Mouse (Mus musculus): Measurements from ENCODE around the gene Ptdss2.

Gene Ptdss2

DNA sequence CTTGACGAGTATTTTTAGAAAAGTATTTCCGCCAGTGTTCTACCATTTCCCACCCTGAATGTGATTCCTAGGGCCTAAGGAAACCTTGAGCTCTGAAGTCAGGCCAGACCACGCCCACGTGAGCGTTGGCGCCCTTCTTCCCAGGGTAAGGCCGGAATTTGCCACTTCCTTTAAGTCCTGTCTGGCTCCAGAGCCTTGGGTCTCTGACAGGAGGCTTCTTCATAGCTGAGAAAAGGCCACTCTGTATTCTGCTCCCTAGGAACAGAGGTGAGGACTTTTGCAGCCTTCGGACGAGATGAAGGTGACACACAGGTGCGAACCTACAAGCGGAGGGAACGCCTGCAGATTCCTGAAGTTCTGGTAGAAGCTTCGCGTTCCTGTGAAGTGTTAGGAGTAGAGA is at the start of gene Ptdss2:
Gene Ptdss2, plus strand, starts transcription at position 138 of the 400 bp plus-strand sequence.
- TF ChIP-seq NANOG (IDR thresholded peaks at IDR 0.05; ENCODE audit: borderline replicate concordance, low read length) = no peak
- no peak for TF ChIP-seq POU5F1 (IDR thresholded peaks at IDR 0.05; ENCODE audit: borderline replicate concordance, low read length)
- TF ChIP-seq CTCF (conservative IDR thresholded peaks at IDR 0.05; ENCODE audit: low read length) = no peak
- no peaks in the 10 kb centered on the region for H3K36me3 ChIP-seq (ENCODE audit: insufficient read depth, low read length)
- H3K27me3 ChIP-seq (ENCODE audit: insufficient read depth, low read length) = no peaks in the 10 kb centered on the region
- no peaks in the 10 kb centered on the region for H3K9me3 ChIP-seq (ENCODE audit: low read length)
- H3K4me3 ChIP-seq (replicated peaks; ENCODE audit: low read length) = peak within 1 kb of the TSS; percentile 79
- peaks cover 83% of the 10 kb centered on the region for H3K4me1 ChIP-seq (replicated peaks; ENCODE audit: low read depth, low read length)

DNA sequence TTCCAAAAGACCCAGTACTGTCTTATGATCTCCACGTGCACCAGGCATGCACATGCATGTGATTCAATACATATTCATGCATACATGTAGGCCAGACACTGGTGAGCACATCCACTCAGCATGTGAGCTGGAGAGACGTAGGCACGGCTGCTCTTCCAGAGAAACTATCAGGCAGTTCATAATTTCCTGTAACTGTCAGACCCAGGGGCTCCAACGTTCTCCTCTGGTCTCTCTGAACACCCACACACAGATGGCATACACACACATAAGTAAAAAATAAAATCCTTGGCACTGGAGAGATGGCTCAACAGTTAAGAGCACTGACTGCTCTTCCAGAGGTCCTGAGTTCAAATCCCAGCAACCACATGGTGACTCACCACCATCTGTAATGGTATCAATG is 48.4 kb upstream of the Ptdss2 start:
- H3K4me3 ChIP-seq (replicated peaks; ENCODE audit: low read length) = no peak overlapping the region
- H3K9me3 ChIP-seq (ENCODE audit: low read length) = no peaks in the 10 kb centered on the region
- H3K36me3 ChIP-seq (ENCODE audit: insufficient read depth, low read length) = peaks cover 7% of the 10 kb centered on the region
- peaks cover 61% of the 10 kb centered on the region for H3K4me1 ChIP-seq (replicated peaks; ENCODE audit: low read depth, low read length)
- peaks cover 15% of the 10 kb centered on the region for H3K27me3 ChIP-seq (ENCODE audit: insufficient read depth, low read length)
- TF ChIP-seq NANOG (IDR thresholded peaks at IDR 0.05; ENCODE audit: borderline replicate concordance, low read length) = no peak
- TF ChIP-seq POU5F1 (IDR thresholded peaks at IDR 0.05; ENCODE audit: borderline replicate concordance, low read length) = no peak
- no peak for TF ChIP-seq CTCF (conservative IDR thresholded peaks at IDR 0.05; ENCODE audit: low read length)

- TF ChIP-seq CTCF (conservative IDR thresholded peaks at IDR 0.05; ENCODE audit: low read length) (no peak), NANOG (IDR thresholded peaks at IDR 0.05; ENCODE audit: borderline replicate concordance, low read length) (no peak), POU5F1 (IDR thresholded peaks at IDR 0.05; ENCODE audit: borderline replicate concordance, low read length) (no peak)
- H3K4me3 ChIP-seq (replicated peaks; ENCODE audit: low read length) = peak within 1 kb of the TSS; percentile 60
- peaks cover 50% of the 10 kb centered on the region for H3K4me1 ChIP-seq (replicated peaks; ENCODE audit: low read depth, low read length)
- H3K36me3 ChIP-seq (ENCODE audit: insufficient read depth, low read length) = no peaks in the 10 kb centered on the region
- H3K27me3 ChIP-seq (ENCODE audit: insufficient read depth, low read length) = peaks cover 33% of the 10 kb centered on the region
- H3K9me3 ChIP-seq (ENCODE audit: low read length) = no peaks in the 10 kb centered on the region
Observed at GRCm38 (mm10) chr7:141077841-141078240, 44.3 kb upstream of the Ptdss2 start, which contains the start of gene Pkp3. Gene Pkp3, plus strand, starts transcription at chr7:141078218.

DNA sequence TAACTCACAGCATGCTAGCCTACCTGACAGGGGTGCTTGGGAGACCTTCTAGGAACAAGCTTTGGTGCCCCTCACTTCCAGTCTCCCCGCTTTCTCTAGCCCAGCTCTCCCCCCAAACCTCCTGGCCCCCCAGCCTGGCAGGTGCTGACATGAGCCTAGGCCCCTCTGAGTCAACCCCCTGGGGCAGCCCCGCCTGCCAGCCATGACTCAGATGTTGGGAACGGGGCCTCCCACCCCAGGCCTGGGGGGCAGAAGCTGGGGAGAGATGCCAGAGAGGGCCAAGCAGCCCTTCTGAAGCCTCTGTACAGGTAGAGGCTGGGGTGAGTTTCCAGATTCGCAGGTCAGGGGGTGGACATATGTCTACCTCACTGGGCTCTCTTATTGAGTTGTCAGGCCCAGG is 43.3 kb upstream of the Ptdss2 start:
- TF ChIP-seq NANOG (IDR thresholded peaks at IDR 0.05; ENCODE audit: borderline replicate concordance, low read length) (no peak), POU5F1 (IDR thresholded peaks at IDR 0.05; ENCODE audit: borderline replicate concordance, low read length) (no peak), CTCF (conservative IDR thresholded peaks at IDR 0.05; ENCODE audit: low read length) (no peak)
- Histone ChIP-seq H3K36me3 (ENCODE audit: insufficient read depth, low read length) (no peaks in the 10 kb centered on the region), H3K27me3 (ENCODE audit: insufficient read depth, low read length) (peaks cover 33% of the 10 kb centered on the region), H3K9me3 (ENCODE audit: low read length) (no peaks in the 10 kb centered on the region), H3K4me3 (replicated peaks; ENCODE audit: low read length) (peak overlapping the region; percentile 60), H3K4me1 (replicated peaks; ENCODE audit: low read depth, low read length) (peaks cover 56% of the 10 kb centered on the region)

DNA sequence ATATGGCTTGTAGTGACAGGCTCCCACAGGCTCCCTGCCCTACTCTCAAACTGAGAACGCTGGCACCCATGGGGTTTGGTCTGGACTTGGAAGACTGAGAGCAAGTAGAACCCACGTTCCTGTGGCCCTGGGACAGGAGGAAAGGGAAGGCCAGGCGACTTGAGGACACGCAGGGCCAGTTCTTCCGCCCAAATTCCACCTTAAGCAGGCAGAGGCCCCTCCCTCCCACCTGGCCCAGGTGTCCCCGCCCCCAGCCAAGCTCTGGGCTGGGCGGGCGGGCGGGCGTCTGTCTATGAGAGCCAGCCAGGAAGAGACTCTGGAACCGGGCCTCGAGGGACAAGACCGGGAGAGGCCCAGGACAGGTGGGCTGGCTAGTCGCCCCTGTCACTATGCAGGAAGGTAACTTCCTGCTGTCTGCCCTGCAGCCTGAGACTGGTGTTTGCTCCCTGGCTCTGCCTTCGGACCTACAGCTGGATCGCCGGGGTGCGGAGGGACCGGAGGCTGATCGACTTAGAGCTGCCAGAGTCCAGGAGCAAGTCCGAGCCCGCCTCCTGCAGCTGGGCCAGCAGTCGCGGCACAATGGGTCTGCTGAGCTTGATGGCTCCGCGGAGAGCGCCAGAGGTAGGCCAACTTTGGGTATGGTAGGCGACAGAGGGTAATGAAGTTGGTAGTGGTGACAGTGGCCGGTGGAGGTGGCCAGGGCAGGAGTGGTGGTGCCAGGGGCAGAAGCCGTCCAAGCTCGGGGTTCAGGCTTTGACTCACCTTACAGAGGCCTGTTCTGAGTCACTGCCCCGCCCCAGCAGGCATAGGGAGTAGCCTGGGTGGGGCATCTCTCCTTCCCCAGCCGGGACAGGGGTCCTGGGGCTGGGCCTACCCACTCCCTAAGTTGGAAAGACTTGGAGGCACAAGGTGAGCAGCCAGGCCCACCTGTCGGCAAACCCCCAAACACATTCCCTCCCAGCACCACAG is 42.4 kb upstream of the Ptdss2 start:
- H3K4me1 ChIP-seq (replicated peaks; ENCODE audit: low read depth, low read length) = peaks cover 60% of the 10 kb centered on the region
- no peaks in the 10 kb centered on the region for H3K9me3 ChIP-seq (ENCODE audit: low read length)
- no peaks in the 10 kb centered on the region for H3K36me3 ChIP-seq (ENCODE audit: insufficient read depth, low read length)
- no peak for TF ChIP-seq CTCF (conservative IDR thresholded peaks at IDR 0.05; ENCODE audit: low read length)
- TF ChIP-seq POU5F1 (IDR thresholded peaks at IDR 0.05; ENCODE audit: borderline replicate concordance, low read length) = no peak
- TF ChIP-seq NANOG (IDR thresholded peaks at IDR 0.05; ENCODE audit: borderline replicate concordance, low read length) = no peak
- H3K27me3 ChIP-seq (ENCODE audit: insufficient read depth, low read length) = peaks cover 33% of the 10 kb centered on the region
- peak overlapping the region; percentile 68 for H3K4me3 ChIP-seq (replicated peaks; ENCODE audit: low read length)

- Histone ChIP-seq H3K4me1 (replicated peaks; ENCODE audit: low read depth, low read length) (peaks cover 68% of the 10 kb centered on the region), H3K36me3 (ENCODE audit: insufficient read depth, low read length) (peaks cover 37% of the 10 kb centered on the region), H3K4me3 (replicated peaks; ENCODE audit: low read length) (peak overlapping the region; percentile 71), H3K27me3 (ENCODE audit: insufficient read depth, low read length) (peaks cover 27% of the 10 kb centered on the region), H3K9me3 (ENCODE audit: low read length) (no peaks in the 10 kb centered on the region)
- no peak for TF ChIP-seq CTCF (conservative IDR thresholded peaks at IDR 0.05; ENCODE audit: low read length)
- TF ChIP-seq POU5F1 (IDR thresholded peaks at IDR 0.05; ENCODE audit: borderline replicate concordance, low read length) = no peak
- no peak for TF ChIP-seq NANOG (IDR thresholded peaks at IDR 0.05; ENCODE audit: borderline replicate concordance, low read length)
Observed at GRCm38 (mm10) chr7:141087894-141088293, 34.3 kb upstream of the Ptdss2 start.

DNA sequence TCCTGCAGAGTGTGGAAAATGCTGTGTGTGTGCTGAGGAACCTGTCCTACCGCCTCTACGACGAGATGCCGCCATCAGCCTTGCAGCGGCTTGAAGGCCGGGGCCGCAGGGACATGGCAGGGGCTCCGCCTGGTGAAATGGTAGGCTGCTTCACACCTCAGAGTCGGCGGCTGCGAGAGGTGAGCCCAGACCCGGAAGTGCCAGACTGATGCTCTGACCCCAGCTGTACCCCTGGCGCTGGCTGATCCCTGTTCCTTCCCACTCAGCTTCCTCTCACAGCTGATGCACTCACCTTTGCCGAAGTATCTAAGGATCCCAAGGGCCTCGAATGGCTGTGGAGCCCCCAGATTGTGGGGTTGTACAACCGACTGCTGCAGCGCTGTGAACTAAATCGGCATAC is 33.7 kb upstream of the Ptdss2 start:
- H3K27me3 ChIP-seq (ENCODE audit: insufficient read depth, low read length) = peaks cover 27% of the 10 kb centered on the region
- H3K36me3 ChIP-seq (ENCODE audit: insufficient read depth, low read length) = peaks cover 42% of the 10 kb centered on the region
- TF ChIP-seq POU5F1 (IDR thresholded peaks at IDR 0.05; ENCODE audit: borderline replicate concordance, low read length) = no peak
- TF ChIP-seq CTCF (conservative IDR thresholded peaks at IDR 0.05; ENCODE audit: low read length) = no peak
- no peak for TF ChIP-seq NANOG (IDR thresholded peaks at IDR 0.05; ENCODE audit: borderline replicate concordance, low read length)
- no peaks in the 10 kb centered on the region for H3K9me3 ChIP-seq (ENCODE audit: low read length)
- peaks cover 68% of the 10 kb centered on the region for H3K4me1 ChIP-seq (replicated peaks; ENCODE audit: low read depth, low read length)
- peak overlapping the region; percentile 71 for H3K4me3 ChIP-seq (replicated peaks; ENCODE audit: low read length)

- no peaks in the 10 kb centered on the region for H3K9me3 ChIP-seq (ENCODE audit: low read length)
- peaks cover 81% of the 10 kb centered on the region for H3K4me1 ChIP-seq (replicated peaks; ENCODE audit: low read depth, low read length)
- peaks cover 59% of the 10 kb centered on the region for H3K36me3 ChIP-seq (ENCODE audit: insufficient read depth, low read length)
- peaks cover 27% of the 10 kb centered on the region for H3K27me3 ChIP-seq (ENCODE audit: insufficient read depth, low read length)
- H3K4me3 ChIP-seq (replicated peaks; ENCODE audit: low read length) = peak overlapping the region; percentile 20; the same call in 1 of the 2 replicates
- TF ChIP-seq NANOG (IDR thresholded peaks at IDR 0.05; ENCODE audit: borderline replicate concordance, low read length) (no peak), CTCF (conservative IDR thresholded peaks at IDR 0.05; ENCODE audit: low read length) (no peak), POU5F1 (IDR thresholded peaks at IDR 0.05; ENCODE audit: borderline replicate concordance, low read length) (no peak)
Observed at GRCm38 (mm10) chr7:141090228-141090627, 32.0 kb upstream of the Ptdss2 start.

Measured in E14TG2a.4 (cell line).